Mouse (Mus musculus): Measurements from ENCODE around the gene Gm21188. TPM values are rescaled to one million over a fixed set of nuclear protein-coding genes. Genes with fewer than 3 reads are reported as not detected.

Gene Gm21188
- total and polyA plus RNA-seq, 3 experiments, result 0.02 to 0.27 TPM; not detected in 1

Other genes starting within 250 kb of the Gm21188 start
- gene AF067063, start 222.0 kb downstream of the Gm21188 start, total RNA-seq (2014; fragmentation: Nextera tagmentation), result not detected in 2 replicates
- gene AF067063, start 222.0 kb downstream of the Gm21188 start, total RNA-seq (2017), result not detected in 2 replicates
- not detected in 2 replicates for gene AF067063, start 222.0 kb downstream of the Gm21188 start, polyA plus RNA-seq (2012)
- not detected in 2 replicates for gene D13Ertd608e, start 216.2 kb downstream of the Gm21188 start, total RNA-seq (2014; fragmentation: Nextera tagmentation)
- gene D13Ertd608e, start 216.2 kb downstream of the Gm21188 start, total RNA-seq (2017), result not detected in 2 replicates
- not detected in 2 replicates for gene D13Ertd608e, start 216.2 kb downstream of the Gm21188 start, polyA plus RNA-seq (2012)
- gene Tcstv1, start 157.4 kb downstream of the Gm21188 start, total RNA-seq (2014; fragmentation: Nextera tagmentation), result not detected in 2 replicates
- 0.17 TPM in 1 of 2 replicates, not detected in the other for gene Tcstv1, start 157.4 kb downstream of the Gm21188 start, total RNA-seq (2017)
- gene Tcstv1, start 157.4 kb downstream of the Gm21188 start, polyA plus RNA-seq (2012), result not detected in 2 replicates
- gene Gm21761, start 122.9 kb downstream of the Gm21188 start, total RNA-seq (2014; fragmentation: Nextera tagmentation), result not detected in 2 replicates
- 0.16 TPM in 1 of 2 replicates, not detected in the other for gene Gm21761, start 122.9 kb downstream of the Gm21188 start, total RNA-seq (2017)
- not detected in 2 replicates for gene Gm21761, start 122.9 kb downstream of the Gm21188 start, polyA plus RNA-seq (2012)
- gene B020031M17Rik, start 101.4 kb downstream of the Gm21188 start, total RNA-seq (2014; fragmentation: Nextera tagmentation), result not detected in 2 replicates
- gene B020031M17Rik, start 101.4 kb downstream of the Gm21188 start, total RNA-seq (2017), result not detected in 2 replicates
- not detected in 2 replicates for gene B020031M17Rik, start 101.4 kb downstream of the Gm21188 start, polyA plus RNA-seq (2012)
- gene Gm36079, start 25.2 kb downstream of the Gm21188 start, total RNA-seq (2014; fragmentation: Nextera tagmentation), result not detected in 2 replicates
- gene Gm36079, start 25.2 kb downstream of the Gm21188 start, total RNA-seq (2017), result 0.35 and 1.7 TPM in 2 replicates
- not detected in 2 replicates for gene Gm36079, start 25.2 kb downstream of the Gm21188 start, polyA plus RNA-seq (2012)
- gene Gm20767, start 88.1 kb upstream of the Gm21188 start, total RNA-seq (2014; fragmentation: Nextera tagmentation), result not detected in 2 replicates
- 0.41 TPM in 1 of 2 replicates, not detected in the other for gene Gm20767, start 88.1 kb upstream of the Gm21188 start, total RNA-seq (2017)
- gene Gm20767, start 88.1 kb upstream of the Gm21188 start, polyA plus RNA-seq (2012), result not detected in 2 replicates
- gene Gm21818, start 120.2 kb upstream of the Gm21188 start, total RNA-seq (2014; fragmentation: Nextera tagmentation), result not detected in 2 replicates
- not detected in 2 replicates for gene Gm21818, start 120.2 kb upstream of the Gm21188 start, total RNA-seq (2017)
- not detected in 2 replicates for gene Gm21818, start 120.2 kb upstream of the Gm21188 start, polyA plus RNA-seq (2012)
- not detected in 2 replicates for gene Gm21762, start 163.8 kb upstream of the Gm21188 start, total RNA-seq (2014; fragmentation: Nextera tagmentation)
- not detected in 2 replicates for gene Gm21762, start 163.8 kb upstream of the Gm21188 start, total RNA-seq (2017)
- gene Gm21762, start 163.8 kb upstream of the Gm21188 start, polyA plus RNA-seq (2012), result not detected in 2 replicates
- gene Gm21731, start 186.9 kb upstream of the Gm21188 start, total RNA-seq (2014; fragmentation: Nextera tagmentation), result not detected in 2 replicates
- not detected in 2 replicates for gene Gm21731, start 186.9 kb upstream of the Gm21188 start, total RNA-seq (2017)
- not detected in 2 replicates for gene Gm21731, start 186.9 kb upstream of the Gm21188 start, polyA plus RNA-seq (2012)
- not detected in 2 replicates for gene AF067061, start 210.9 kb upstream of the Gm21188 start, total RNA-seq (2014; fragmentation: Nextera tagmentation)
- gene AF067061, start 210.9 kb upstream of the Gm21188 start, total RNA-seq (2017), result 0.66 TPM in 1 of 2 replicates, not detected in the other
- not detected in 2 replicates for gene AF067061, start 210.9 kb upstream of the Gm21188 start, polyA plus RNA-seq (2012)
- gene BC147527, start 248.2 kb upstream of the Gm21188 start, total RNA-seq (2014; fragmentation: Nextera tagmentation), result not detected in 2 replicates
- not detected in 2 replicates for gene BC147527, start 248.2 kb upstream of the Gm21188 start, total RNA-seq (2017)
- gene BC147527, start 248.2 kb upstream of the Gm21188 start, polyA plus RNA-seq (2012), result not detected in 2 replicates

All from G1E (cell line).